Mouse (Mus musculus) forebrain, embryonic 14.5 days (tissue): ENCODE measurements around the gene Slc2a13. TPM values are rescaled to one million over a fixed set of nuclear protein-coding genes. Genes with fewer than 3 reads are reported as not detected.

Source experiments
- ATAC-seq: fragments of 200-750 bp; cut with Nextera tagmentation; 2 replicates; pipeline ENCODE4 v1.8.0; 2017; ENCODE audit warnings: mild to moderate bottlenecking, moderate library complexity
- DNase-seq: peaks from one replicate; pipeline ENCODE4 v3.0.0-alpha.2; 2015; ENCODE audit warnings: low spot score
- H3K27ac ChIP-seq: fragments of 300-500 bp; sonication (generic); 2 replicates; pipeline ENCODE4 v1.5.1; 2014; ENCODE audit warnings: low read depth, mild to moderate bottlenecking, control low read depth, low read length, moderate library complexity
- H3K27me3 ChIP-seq: fragments of 300-500 bp; sonication (generic); replicated peaks from 2 replicates; pipeline ENCODE4 v1.6.1; 2014; ENCODE audit warnings: low read length, control low read depth, mixed read lengths; ENCODE audit not compliant: control insufficient read depth, insufficient read depth
- H3K36me3 ChIP-seq: fragments of 300-500 bp; sonication (generic); 2 replicates; pipeline ENCODE4 v1.6.1; 2014; ENCODE audit warnings: low read length, control low read depth; ENCODE audit not compliant: control insufficient read depth, insufficient read depth
- H3K4me1 ChIP-seq: fragments of 300-500 bp; sonication (generic); 2 replicates; pipeline ENCODE4 v1.6.1; 2014; ENCODE audit warnings: antibody characterized with exemption, low read length, control low read depth; ENCODE audit not compliant: control insufficient read depth, insufficient read depth
- H3K4me2 ChIP-seq: fragments of 300-500 bp; sonication (generic); 2 replicates; pipeline ENCODE4 v1.6.1; 2014; ENCODE audit warnings: mild to moderate bottlenecking, control low read depth, low read length
- H3K4me3 ChIP-seq: fragments of 300-500 bp; sonication (generic); 2 replicates; pipeline ENCODE4 v1.5.1; 2014; ENCODE audit warnings: low read depth, low read length, control low read depth
- H3K9ac ChIP-seq: fragments of 300-500 bp; sonication (generic); 2 replicates; pipeline ENCODE4 v1.6.1; 2014; ENCODE audit warnings: mild to moderate bottlenecking, low read length, control low read depth, moderate library complexity
- H3K9me3 ChIP-seq: fragments of 300-500 bp; sonication (generic); replicated peaks from 2 replicates; pipeline ENCODE4 v1.6.1; 2016; ENCODE audit warnings: low read length, control low read depth, mixed read lengths; ENCODE audit not compliant: control insufficient read depth
- WGBS: fragments of 180-500 bp; shearing (Covaris S2); extraction: QIAGEN DNeasy Blood & Tissue Kit; methylation state at CpG from one replicate; pipeline ENCODE4 v1.1.7; 2014; 5-methylcytosine and 5-hydroxymethylcytosine counted together
- polyA plus RNA-seq: library from polyadenylated mRNA; unstranded; fragments of >200 nt; fragmentation: Nextera tagmentation; extraction: Ambion mirVana; gene quantifications from 2 replicates; pipeline ENCODE4 v1.2.1, GENCODE M21; 2014

Gene Slc2a13
- polyA plus RNA-seq, 1 experiment from 2014 or later, result 3.3 TPM

DNA sequence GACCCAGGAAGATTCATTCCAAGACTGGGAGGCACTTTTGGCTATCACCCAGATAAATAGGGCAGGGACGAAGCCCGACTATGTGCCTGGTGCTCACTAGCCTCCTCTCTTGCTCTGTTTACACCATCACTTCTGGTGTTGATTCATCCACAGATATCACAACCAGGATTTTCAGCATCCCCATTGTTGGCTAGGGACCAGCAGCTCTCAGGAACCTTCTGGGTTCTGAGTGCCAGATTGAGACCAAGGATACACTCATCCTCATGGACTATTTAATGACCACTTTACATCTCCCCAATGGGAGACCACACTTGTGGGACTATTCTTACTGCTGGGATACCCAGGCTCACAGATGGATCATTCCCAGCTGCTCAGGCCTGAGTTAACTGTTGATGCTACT lies 46.2 kb downstream of the Slc2a13 start:
- Histone ChIP-seq H3K9me3 (no peaks in the 10 kb centered on the region), H3K27ac (no peak overlapping the region), H3K4me3 (no peak overlapping the region), H3K4me2 (no peak overlapping the region), H3K36me3 (no peaks in the 10 kb centered on the region), H3K4me1 (0 out of 2 replicates have a peak, but pooled peaks cover 3% of the 10 kb centered on the region), H3K27me3 (no peaks in the 10 kb centered on the region), H3K9ac (no peak overlapping the region)
- DNase-seq, result no peak
- 85% methylated on average over 2 of the region's 2 CpGs for WGBS
- ATAC-seq, result no peak

GRCm38 (mm10) chr15:91526166-91526565 lies 46.9 kb downstream of the Slc2a13 start:
- Histone ChIP-seq H3K27me3 (no peaks in the 10 kb centered on the region), H3K4me3 (no peak overlapping the region), H3K36me3 (no peaks in the 10 kb centered on the region), H3K4me1 (0 out of 2 replicates have a peak, but pooled peaks cover 3% of the 10 kb centered on the region), H3K4me2 (no peak overlapping the region), H3K27ac (no peak overlapping the region), H3K9ac (no peak overlapping the region), H3K9me3 (no peaks in the 10 kb centered on the region)
- ATAC-seq (no peak), DNase-seq (no peak)
- WGBS, result 92% methylated on average over 3 of the region's 3 CpGs

GRCm38 (mm10) chr15:91524451-91524850 lies 48.6 kb downstream of the Slc2a13 start:
- 61% methylated on average over 10 of the region's 10 CpGs for WGBS
- Histone ChIP-seq H3K36me3 (no peaks in the 10 kb centered on the region), H3K4me2 (no peak overlapping the region), H3K9me3 (no peaks in the 10 kb centered on the region), H3K4me1 (0 out of 2 replicates have a peak, but pooled peaks cover 3% of the 10 kb centered on the region), H3K27ac (no peak overlapping the region), H3K27me3 (no peaks in the 10 kb centered on the region), H3K4me3 (no peak overlapping the region), H3K9ac (no peak overlapping the region)
- ATAC-seq (no peak), DNase-seq (peak; percentile 20)

DNA sequence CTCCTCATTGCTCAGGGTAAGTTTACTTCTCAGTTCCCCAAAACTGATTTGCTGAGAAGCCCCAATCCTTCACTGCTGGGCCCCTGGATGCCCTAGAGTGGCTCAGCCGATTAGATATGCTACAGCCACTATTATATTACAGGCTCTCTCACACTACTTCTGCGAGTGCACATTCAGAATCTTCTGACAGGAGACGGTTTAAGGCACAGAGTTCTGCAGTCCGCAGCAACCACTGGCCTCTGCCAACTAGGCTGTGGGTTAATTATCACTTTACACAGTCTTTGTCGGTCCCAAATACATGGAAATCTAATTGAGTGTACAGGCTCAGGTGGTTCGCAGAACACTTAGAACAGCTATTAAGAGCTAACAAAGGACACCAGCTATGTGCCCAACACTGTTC lies 69.8 kb downstream of the Slc2a13 start:
- no peak overlapping the region for H3K9ac ChIP-seq
- peak overlapping the region; percentile 15; the same call in 1 of the 2 replicates for H3K27ac ChIP-seq
- H3K36me3 ChIP-seq, result no peaks in the 10 kb centered on the region
- ATAC-seq (peak; percentile 84), DNase-seq (peak; percentile 78)
- 22% methylated on average over 6 of the region's 6 CpGs for WGBS
- no peak overlapping the region for H3K4me3 ChIP-seq
- H3K4me1 ChIP-seq, result peaks cover 20% of the 10 kb centered on the region
- no peaks in the 10 kb centered on the region for H3K27me3 ChIP-seq
- H3K4me2 ChIP-seq, result no peak overlapping the region; the same call in 1 of the 2 replicates
- no peaks in the 10 kb centered on the region for H3K9me3 ChIP-seq

DNA sequence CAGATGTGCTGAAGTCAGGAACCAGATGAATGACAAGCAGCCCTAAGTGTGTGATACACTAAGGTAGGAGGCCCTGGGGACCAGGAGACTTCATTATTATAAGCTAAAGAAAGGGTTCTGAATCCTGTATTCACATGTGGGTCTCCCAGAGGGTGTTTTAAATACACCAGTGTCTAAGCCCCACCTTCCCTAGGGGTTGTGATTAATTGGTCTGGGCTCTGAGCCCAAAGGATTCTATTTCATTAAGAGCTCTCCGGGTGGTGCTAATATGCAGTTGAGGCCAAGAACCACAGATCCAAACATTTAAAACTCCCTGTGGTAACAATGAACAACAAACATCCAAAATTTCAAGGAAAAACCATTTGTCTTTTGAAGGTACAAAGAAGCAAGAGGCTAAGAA lies 70.4 kb downstream of the Slc2a13 start:
- Histone ChIP-seq H3K27ac (peak overlapping the region; percentile 15; the same call in 1 of the 2 replicates), H3K4me2 (no peak overlapping the region; the same call in 1 of the 2 replicates), H3K27me3 (no peaks in the 10 kb centered on the region), H3K4me3 (no peak overlapping the region), H3K4me1 (peaks cover 20% of the 10 kb centered on the region), H3K36me3 (no peaks in the 10 kb centered on the region), H3K9me3 (no peaks in the 10 kb centered on the region), H3K9ac (no peak overlapping the region)
- 13% methylated on average over 1 of the region's 1 CpGs for whole genome bisulfite sequencing
- peak; percentile 90 for DNase-seq
- ATAC-seq, result peak; percentile 88

DNA sequence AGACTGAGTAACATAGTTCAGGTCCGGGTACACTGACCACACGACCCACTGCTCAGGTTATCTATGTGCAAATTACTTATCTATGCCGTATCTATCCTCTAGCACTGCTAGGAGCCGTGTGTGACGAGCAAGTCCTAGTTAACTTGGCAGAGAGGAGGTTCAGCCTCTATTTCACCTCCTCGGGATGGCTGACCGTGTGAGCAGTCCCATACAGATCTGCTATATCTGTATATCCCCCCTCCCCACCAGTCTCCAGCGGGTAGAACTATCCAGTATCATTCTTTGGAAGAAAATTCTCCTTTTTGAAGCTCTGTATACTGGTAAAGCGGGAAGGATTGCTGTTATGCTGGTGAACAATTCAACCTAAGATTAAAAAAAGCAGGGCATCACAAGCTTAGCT lies 70.8 kb downstream of the Slc2a13 start:
- 60% methylated on average over 9 of the region's 9 CpGs for WGBS
- DNase-seq (no peak), ATAC-seq (peak; percentile 29; the same call in 1 of the 2 replicates)
- H3K9me3 ChIP-seq, result no peaks in the 10 kb centered on the region
- no peak overlapping the region for H3K9ac ChIP-seq
- H3K27ac ChIP-seq, result peak overlapping the region; percentile 49; the same call in 1 of the 2 replicates
- no peaks in the 10 kb centered on the region for H3K27me3 ChIP-seq
- H3K4me2 ChIP-seq, result no peak overlapping the region
- H3K4me3 ChIP-seq, result no peak overlapping the region
- H3K4me1 ChIP-seq, result peaks cover 20% of the 10 kb centered on the region
- H3K36me3 ChIP-seq, result no peaks in the 10 kb centered on the region

GRCm38 (mm10) chr15:91495014-91495413 lies 78.0 kb downstream of the Slc2a13 start:
- Histone ChIP-seq H3K4me2 (no peak overlapping the region), H3K27me3 (no peaks in the 10 kb centered on the region), H3K4me1 (no peaks in the 10 kb centered on the region), H3K9me3 (no peaks in the 10 kb centered on the region), H3K27ac (no peak overlapping the region), H3K4me3 (no peak overlapping the region), H3K9ac (no peak overlapping the region), H3K36me3 (no peaks in the 10 kb centered on the region)
- WGBS, result 93% methylated on average over 4 of the region's 4 CpGs
- no peak for ATAC-seq
- no peak for DNase-seq

GRCm38 (mm10) chr15:91479924-91480615 lies 93.0 kb downstream of the Slc2a13 start:
- H3K4me3 ChIP-seq, result no peak overlapping the region
- H3K27me3 ChIP-seq, result no peaks in the 10 kb centered on the region
- no peaks in the 10 kb centered on the region for H3K4me1 ChIP-seq
- DNase-seq, result peak; percentile 21
- no peaks in the 10 kb centered on the region for H3K36me3 ChIP-seq
- peaks cover 4% of the 10 kb centered on the region; the same call in 1 of the 2 replicates for H3K9me3 ChIP-seq
- no peak overlapping the region for H3K4me2 ChIP-seq
- no peak overlapping the region for H3K9ac ChIP-seq
- 78% methylated on average over 14 of the region's 14 CpGs for WGBS
- no peak for ATAC-seq
- no peak overlapping the region for H3K27ac ChIP-seq

DNA sequence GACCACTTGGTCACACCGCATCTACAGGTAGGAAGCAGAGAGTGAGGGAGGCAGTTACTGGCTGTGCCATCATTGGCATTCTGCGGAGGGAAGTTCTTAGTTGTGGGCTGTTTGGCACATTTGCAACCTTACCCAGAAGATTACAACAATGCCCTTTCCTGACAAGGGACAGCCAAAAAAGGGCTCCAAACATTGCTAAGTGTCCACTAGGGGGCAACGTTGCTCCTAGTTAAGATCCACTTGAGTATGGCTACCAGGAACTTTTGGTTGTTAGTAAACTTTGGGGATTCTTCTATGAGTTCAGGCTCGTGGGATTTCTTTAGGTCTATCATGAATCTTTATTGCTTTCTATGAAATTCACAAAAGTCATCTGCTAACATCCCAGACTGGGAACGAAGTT lies 95.3 kb downstream of the Slc2a13 start:
- WGBS, result 33% methylated on average over 5 of the region's 5 CpGs

More for the DNA sequence above, 95.3 kb downstream of the Slc2a13 start:
- no peak overlapping the region for H3K4me2 ChIP-seq
- DNase-seq (peak; percentile 87), ATAC-seq (no peak)
- no peak overlapping the region for H3K9ac ChIP-seq
- no peaks in the 10 kb centered on the region; the same call in 1 of the 2 replicates for H3K9me3 ChIP-seq
- no peaks in the 10 kb centered on the region for H3K36me3 ChIP-seq
- H3K27me3 ChIP-seq, result no peaks in the 10 kb centered on the region
- no peaks in the 10 kb centered on the region for H3K4me1 ChIP-seq
- H3K4me3 ChIP-seq, result no peak overlapping the region
- no peak overlapping the region for H3K27ac ChIP-seq
